Mouse (Mus musculus): ENCODE results near the gene Trim13. TPM values are rescaled to one million over a fixed set of nuclear protein-coding genes. Genes with fewer than 3 reads are reported as not detected.
A peak's percentile ranks its signal among the peaks of the same experiment; 100 is the strongest.
"Not testable (repeated sequence)": the region's sequence is repeated elsewhere in the genome, so short reads cannot be mapped to it uniquely, and the experiment has no call there.

Gene Trim13
- total RNA-seq (2017), result 2.2 and 2.6 TPM in 2 replicates

- no peak for ATAC-seq (ENCODE audit: extremely low read depth, insufficient number of reproducible peaks, low FRiP score, poor library complexity, severe bottlenecking)
These were observed at the start of gene Trim13 for GRCm38 (mm10) chr14:61597968-61598367. TSS of gene Trim13 (plus strand) at chr14:61598247.

DNA sequence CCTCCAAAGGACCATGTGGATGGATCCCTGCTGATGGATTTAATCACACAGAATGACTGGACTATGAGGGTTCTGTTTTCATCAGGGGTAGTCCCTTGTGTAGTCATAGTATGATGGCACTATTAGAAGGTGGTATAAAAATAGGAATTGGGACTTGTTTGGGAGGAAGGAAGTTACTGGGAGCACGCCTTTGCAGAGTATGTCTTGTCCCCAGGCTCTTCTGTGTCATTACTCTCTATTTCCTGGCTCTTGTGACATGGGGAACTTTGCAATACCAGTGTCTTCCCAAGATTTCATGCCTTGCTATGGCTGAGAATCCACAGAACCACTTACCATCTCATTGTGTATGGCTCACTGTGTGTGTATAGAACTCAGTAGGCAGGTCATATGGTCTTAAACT, 49.4 kb upstream of the Trim13 start:
- ATAC-seq (ENCODE audit: extremely low read depth, insufficient number of reproducible peaks, low FRiP score, poor library complexity, severe bottlenecking), result no peak

- no peak for ATAC-seq (ENCODE audit: extremely low read depth, insufficient number of reproducible peaks, low FRiP score, poor library complexity, severe bottlenecking)
These were observed 42.1 kb upstream of the Trim13 start for GRCm38 (mm10) chr14:61555931-61556288.

GRCm38 (mm10) chr14:61556289-61557147, 41.5 kb upstream of the Trim13 start, which contains the start of gene Spryd7:
TSS of gene Spryd7 (minus strand) at chr14:61556886.
- ATAC-seq (ENCODE audit: extremely low read depth, insufficient number of reproducible peaks, low FRiP score, poor library complexity, severe bottlenecking), result peak; percentile 96

GRCm38 (mm10) chr14:61558901-61559300, 39.1 kb upstream of the Trim13 start:
- ATAC-seq (ENCODE audit: extremely low read depth, insufficient number of reproducible peaks, low FRiP score, poor library complexity, severe bottlenecking), result no peak

GRCm38 (mm10) chr14:61559856-61560255, 38.2 kb upstream of the Trim13 start:
- no peak for ATAC-seq (ENCODE audit: extremely low read depth, insufficient number of reproducible peaks, low FRiP score, poor library complexity, severe bottlenecking)

DNA sequence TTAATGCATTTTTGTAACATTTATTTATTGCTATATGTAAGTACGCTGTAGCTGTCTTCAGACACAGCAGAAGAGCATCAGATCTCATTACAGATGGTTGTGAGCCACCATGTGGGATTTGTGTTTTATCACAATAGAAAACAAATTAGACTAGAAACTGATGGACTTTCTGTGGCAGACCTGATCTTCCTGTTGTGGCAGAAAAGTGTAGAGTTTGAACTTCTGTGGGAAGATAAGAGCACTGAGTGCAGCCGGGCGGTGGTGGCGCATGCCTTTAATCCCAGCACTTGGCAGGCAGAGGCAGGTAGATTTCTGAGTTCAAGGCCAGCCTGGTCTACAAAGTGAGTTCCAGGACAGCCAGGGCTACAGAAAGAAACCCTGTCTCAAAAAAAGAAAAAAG, 31.8 kb upstream of the Trim13 start:
- ATAC-seq (ENCODE audit: extremely low read depth, insufficient number of reproducible peaks, low FRiP score, poor library complexity, severe bottlenecking), result not testable (repeated sequence)

GRCm38 (mm10) chr14:61569344-61569743, 28.7 kb upstream of the Trim13 start:
- ATAC-seq (ENCODE audit: extremely low read depth, insufficient number of reproducible peaks, low FRiP score, poor library complexity, severe bottlenecking), result no peak

DNA sequence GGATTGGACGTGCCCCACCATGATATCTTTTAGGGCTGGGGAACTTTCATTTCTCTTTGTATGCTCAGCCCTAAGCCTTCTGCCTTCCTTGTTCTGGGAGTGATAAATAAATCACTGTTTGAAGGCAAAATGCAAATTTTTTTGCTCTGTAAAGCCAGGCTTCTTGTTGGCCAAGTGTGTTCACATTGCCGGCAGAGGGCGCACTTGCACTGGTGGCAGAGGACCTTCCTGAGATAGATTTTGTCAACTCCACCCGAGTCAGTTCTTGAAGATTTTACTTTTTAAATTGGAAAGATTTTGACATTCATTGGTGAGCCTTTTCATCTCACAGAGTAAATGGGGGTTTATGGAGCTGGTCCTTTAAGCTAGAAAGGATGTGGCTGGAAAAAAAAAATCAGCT, 26.7 kb upstream of the Trim13 start:
- peak; percentile 85 for ATAC-seq (ENCODE audit: extremely low read depth, insufficient number of reproducible peaks, low FRiP score, poor library complexity, severe bottlenecking)

- ATAC-seq (ENCODE audit: extremely low read depth, insufficient number of reproducible peaks, low FRiP score, poor library complexity, severe bottlenecking), result no peak
These were observed 25.9 kb upstream of the Trim13 start for GRCm38 (mm10) chr14:61572131-61572530.

DNA sequence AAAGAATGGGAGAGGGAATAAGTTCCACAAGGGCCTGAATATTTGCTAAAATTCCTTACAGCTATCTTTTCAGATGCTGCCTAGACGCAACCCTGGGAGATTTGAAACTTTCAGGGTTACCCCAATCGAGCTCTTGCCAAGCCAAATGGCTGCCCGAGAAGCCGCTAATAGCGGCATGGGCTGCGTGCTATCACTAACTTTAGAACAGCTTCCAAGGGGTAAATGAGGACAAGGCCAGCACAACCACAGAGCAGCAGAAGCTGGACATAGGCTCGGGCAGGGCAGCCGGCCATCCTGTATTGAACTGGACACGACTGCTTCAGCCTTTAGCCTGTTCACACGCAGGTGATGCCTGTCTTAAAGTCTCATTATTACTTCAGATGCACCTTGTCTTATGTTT, 23.0 kb upstream of the Trim13 start:
- no peak for ATAC-seq (ENCODE audit: extremely low read depth, insufficient number of reproducible peaks, low FRiP score, poor library complexity, severe bottlenecking)

- ATAC-seq (ENCODE audit: extremely low read depth, insufficient number of reproducible peaks, low FRiP score, poor library complexity, severe bottlenecking), result no peak
These were observed 22.1 kb upstream of the Trim13 start for GRCm38 (mm10) chr14:61575941-61576340.

GRCm38 (mm10) chr14:61589288-61590065, 8.6 kb upstream of the Trim13 start:
- no peak for ATAC-seq (ENCODE audit: extremely low read depth, insufficient number of reproducible peaks, low FRiP score, poor library complexity, severe bottlenecking)

DNA sequence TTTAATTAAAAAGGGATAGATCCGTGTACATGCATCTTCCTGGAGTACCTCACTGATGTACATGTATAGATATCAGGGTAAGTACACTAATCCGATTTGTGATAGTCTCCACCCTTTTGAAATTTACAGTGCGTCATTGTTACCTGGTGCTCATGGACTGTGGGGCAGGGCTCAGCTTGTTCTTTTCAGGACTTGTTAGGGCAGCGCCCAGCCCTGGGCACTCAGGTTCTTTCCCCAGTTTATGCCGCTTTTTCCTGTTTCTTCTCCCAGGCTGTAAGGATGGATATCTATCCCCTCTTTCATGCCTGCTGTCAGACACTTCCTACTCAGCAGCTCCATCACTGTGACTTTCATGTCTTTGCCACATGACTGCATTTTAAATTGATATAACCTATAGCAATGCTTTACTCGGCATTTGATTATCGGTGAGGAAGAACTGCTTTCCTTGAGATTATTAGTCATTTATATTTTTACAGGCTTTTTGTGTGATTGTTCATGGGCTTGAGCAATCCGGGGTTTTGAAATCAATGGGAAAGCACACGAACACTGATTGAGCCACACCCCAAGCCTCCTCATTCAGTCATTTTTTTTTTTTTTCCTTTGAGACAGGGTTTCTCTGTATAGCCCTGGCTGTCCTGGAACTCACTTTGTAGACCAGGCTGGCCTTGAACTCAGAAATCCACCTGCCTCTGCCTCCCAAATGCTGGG, 1.2 kb upstream of the Trim13 start:
- no peak for ATAC-seq (ENCODE audit: extremely low read depth, insufficient number of reproducible peaks, low FRiP score, poor library complexity, severe bottlenecking)

GRCm38 (mm10) chr14:61599057-61599806, 1.2 kb downstream of the Trim13 start:
- ATAC-seq (ENCODE audit: extremely low read depth, insufficient number of reproducible peaks, low FRiP score, poor library complexity, severe bottlenecking), result peak; percentile 83

- ATAC-seq (ENCODE audit: extremely low read depth, insufficient number of reproducible peaks, low FRiP score, poor library complexity, severe bottlenecking), result no peak
These were observed 3.3 kb downstream of the Trim13 start for GRCm38 (mm10) chr14:61601348-61601747.

DNA sequence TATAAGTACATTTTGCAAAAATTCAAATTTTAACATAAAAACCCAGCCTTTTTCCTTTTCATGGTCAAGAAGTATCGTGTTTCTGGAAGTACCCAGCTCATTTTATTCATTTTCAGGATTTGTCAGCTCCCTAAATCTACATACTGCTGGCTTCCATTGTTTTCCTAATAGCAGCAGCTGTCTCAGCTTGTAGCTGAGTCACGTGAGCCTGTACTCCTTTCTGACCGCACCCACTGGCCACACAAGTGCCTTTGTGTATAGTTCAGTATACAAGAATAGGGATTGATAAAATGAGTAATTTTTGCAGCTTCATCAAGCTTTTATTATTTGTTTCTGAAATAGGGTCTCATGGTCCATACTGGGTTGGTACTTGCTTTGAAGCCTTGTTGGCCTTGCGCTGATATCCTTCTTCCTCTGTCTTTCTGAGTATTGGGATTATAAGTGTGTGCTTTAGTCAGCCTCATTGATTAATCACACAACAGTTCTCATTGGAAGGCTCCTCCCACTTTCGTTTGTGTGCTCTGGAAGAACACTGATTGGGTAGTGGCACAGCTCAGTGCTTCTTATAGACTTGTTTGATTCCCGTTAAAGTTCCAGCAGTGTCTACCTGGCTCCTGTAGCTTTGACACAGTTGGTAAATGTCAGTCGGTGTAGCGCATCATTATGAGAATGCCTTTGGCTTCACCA, 5.2 kb downstream of the Trim13 start:
- no peak for ATAC-seq (ENCODE audit: extremely low read depth, insufficient number of reproducible peaks, low FRiP score, poor library complexity, severe bottlenecking)

GRCm38 (mm10) chr14:61604081-61604480, 6.0 kb downstream of the Trim13 start:
- ATAC-seq (ENCODE audit: extremely low read depth, insufficient number of reproducible peaks, low FRiP score, poor library complexity, severe bottlenecking), result no peak
